Mouse (Mus musculus) midbrain, embryonic 15.5 days (tissue): ENCODE measurements around the gene Akap8l. TPM values are rescaled to one million over a fixed set of nuclear protein-coding genes. Genes with fewer than 3 reads are reported as not detected.

ENCODE experiments used
- ATAC-seq: fragments of 200-750 bp; cut with Nextera tagmentation; replicated peaks from 2 replicates; pipeline ENCODE4 v1.8.0; 2017; ENCODE audit warnings: moderate TSS enrichment
- H3K27ac ChIP-seq: fragments of 300-500 bp; sonication (generic); 2 replicates; pipeline ENCODE4 v1.5.1; 2015; ENCODE audit warnings: mild to moderate bottlenecking, inconsistent platforms
- H3K27me3 ChIP-seq: fragments of 300-500 bp; sonication (generic); replicated peaks from 2 replicates; pipeline ENCODE4 v1.6.1; 2015; ENCODE audit warnings: inconsistent platforms
- H3K36me3 ChIP-seq: fragments of 300-500 bp; sonication (generic); replicated peaks from 2 replicates; pipeline ENCODE4 v1.6.1; 2015; ENCODE audit warnings: inconsistent platforms
- H3K4me1 ChIP-seq: fragments of 300-500 bp; sonication (generic); 2 replicates; pipeline ENCODE4 v1.6.1; 2015; ENCODE audit warnings: inconsistent platforms
- H3K4me2 ChIP-seq: fragments of 300-500 bp; sonication (generic); 2 replicates; pipeline ENCODE4 v1.6.1; 2015; ENCODE audit warnings: inconsistent platforms, mild to moderate bottlenecking, moderate library complexity
- H3K4me3 ChIP-seq: fragments of 300-500 bp; sonication (generic); 2 replicates; pipeline ENCODE4 v1.5.1; 2015; ENCODE audit warnings: mild to moderate bottlenecking, inconsistent platforms
- H3K9ac ChIP-seq: fragments of 300-500 bp; sonication (generic); 2 replicates; pipeline ENCODE4 v1.6.1; 2015; ENCODE audit warnings: mild to moderate bottlenecking, inconsistent platforms
- H3K9me3 ChIP-seq: fragments of 300-500 bp; sonication (generic); 2 replicates; pipeline ENCODE4 v1.6.1; 2016; ENCODE audit warnings: inconsistent platforms
- WGBS: fragments of 180-500 bp; shearing (Covaris S2); methylation state at CpG from one replicate; pipeline ENCODE4 v1.1.7; 2015; ENCODE audit warnings: mixed read lengths; 5-methylcytosine and 5-hydroxymethylcytosine counted together
- polyA plus RNA-seq: library from polyadenylated mRNA; unstranded; fragments of >200 nt; fragmentation: Nextera tagmentation; extraction: Ambion mirVana; gene quantifications from 2 replicates; pipeline ENCODE4 v1.2.1, GENCODE M21; 2015

Gene Akap8l
- polyA plus RNA-seq, 1 experiment from 2014 or later = 187 TPM

- Histone ChIP-seq H3K4me3 (no peak overlapping the region), H3K9ac (no peak overlapping the region), H3K4me1 (peaks cover 14% of the 10 kb centered on the region), H3K4me2 (no peak overlapping the region), H3K9me3 (no peaks in the 10 kb centered on the region), H3K27me3 (no peaks in the 10 kb centered on the region), H3K36me3 (peaks cover 57% of the 10 kb centered on the region), H3K27ac (0 out of 2 replicates have a peak overlapping the region, but pooled peaks have one; percentile 46)
- no peak for ATAC-seq
- WGBS = 92% methylated on average over 6 of the region's 6 CpGs
Observed at GRCm38 (mm10) chr17:32355031-32355430, 4.6 kb upstream of the Akap8l start.

DNA sequence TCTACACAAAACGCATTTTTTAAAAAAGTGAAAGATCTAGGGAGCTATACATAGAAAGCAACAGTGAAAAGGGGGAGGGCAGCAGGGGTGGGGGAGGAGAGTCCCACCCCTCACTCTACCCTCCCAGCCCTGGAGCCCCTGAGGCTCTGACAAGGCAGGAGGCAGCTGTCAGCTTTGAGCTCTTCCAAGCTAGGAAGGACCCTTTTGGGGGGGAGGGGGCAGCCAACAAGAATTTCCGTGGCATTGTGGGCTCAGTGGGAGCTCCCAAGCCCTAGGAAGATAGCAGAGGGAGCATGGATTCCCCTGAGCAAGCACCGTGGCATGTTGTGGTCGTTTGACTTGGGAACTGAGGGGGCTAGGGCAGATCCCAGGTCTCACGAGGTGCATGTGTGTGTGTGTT is 3.8 kb upstream of the Akap8l start:
- 38% methylated on average over 5 of the region's 5 CpGs for WGBS
- Histone ChIP-seq H3K4me2 (no peak overlapping the region), H3K9me3 (no peaks in the 10 kb centered on the region), H3K27me3 (no peaks in the 10 kb centered on the region), H3K4me1 (peaks cover 21% of the 10 kb centered on the region), H3K4me3 (no peak overlapping the region), H3K36me3 (peaks cover 49% of the 10 kb centered on the region), H3K9ac (no peak overlapping the region), H3K27ac (peak overlapping the region; percentile 46; the same call in 1 of the 2 replicates)
- no peak for ATAC-seq

DNA sequence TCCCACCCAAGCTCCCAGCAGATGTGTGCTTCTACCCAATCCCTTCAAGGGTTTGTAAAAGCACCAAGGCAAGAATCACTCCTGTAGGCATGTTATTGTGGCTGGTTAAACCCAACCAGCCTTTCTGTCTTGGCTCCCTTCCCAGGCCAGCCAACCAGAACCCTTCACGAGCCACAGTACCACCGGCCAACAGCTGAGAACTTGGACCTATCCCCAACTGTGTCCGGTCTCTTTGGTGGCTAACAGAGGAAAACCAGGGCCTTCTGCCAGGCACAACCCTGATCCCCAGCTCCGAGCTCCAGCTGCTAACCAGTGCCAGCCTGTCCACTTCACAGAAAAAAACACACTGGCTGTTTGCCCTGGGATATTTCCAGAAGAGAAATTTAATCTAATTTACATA is 3.3 kb upstream of the Akap8l start:
- H3K4me3 ChIP-seq = no peak overlapping the region
- H3K27ac ChIP-seq = peak overlapping the region; percentile 46; the same call in 1 of the 2 replicates
- no peak for ATAC-seq
- peaks cover 44% of the 10 kb centered on the region for H3K36me3 ChIP-seq
- no peaks in the 10 kb centered on the region for H3K27me3 ChIP-seq
- no peak overlapping the region for H3K9ac ChIP-seq
- H3K4me2 ChIP-seq = no peak overlapping the region
- H3K4me1 ChIP-seq = peaks cover 26% of the 10 kb centered on the region
- 52% methylated on average over 4 of the region's 4 CpGs for whole genome bisulfite sequencing
- no peaks in the 10 kb centered on the region for H3K9me3 ChIP-seq

DNA sequence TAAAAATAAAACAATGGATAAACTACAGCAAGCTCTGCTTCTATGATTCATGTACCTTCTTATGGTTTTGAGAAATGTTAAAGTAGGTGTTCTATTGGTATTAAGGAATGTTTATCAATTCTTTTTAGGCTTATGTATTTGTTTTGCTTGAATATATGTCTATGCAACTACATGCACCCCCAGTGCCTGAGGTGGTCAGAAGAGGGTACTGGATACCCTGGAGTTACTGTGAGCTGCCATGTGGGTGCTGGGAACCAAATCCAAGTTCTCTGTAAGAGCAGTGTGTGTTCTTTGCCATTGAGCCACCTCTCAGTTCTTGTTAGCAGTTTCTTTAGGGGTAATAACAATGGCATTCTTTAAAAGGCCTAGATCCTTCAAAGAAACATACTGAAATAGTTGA is 1.3 kb upstream of the Akap8l start:
- ATAC-seq = no peak
- Histone ChIP-seq H3K9ac (no peak overlapping the region), H3K27ac (no peak overlapping the region), H3K36me3 (peaks cover 24% of the 10 kb centered on the region), H3K27me3 (no peaks in the 10 kb centered on the region), H3K4me1 (peaks cover 39% of the 10 kb centered on the region), H3K9me3 (no peaks in the 10 kb centered on the region), H3K4me2 (no peak overlapping the region), H3K4me3 (no peak overlapping the region)

DNA sequence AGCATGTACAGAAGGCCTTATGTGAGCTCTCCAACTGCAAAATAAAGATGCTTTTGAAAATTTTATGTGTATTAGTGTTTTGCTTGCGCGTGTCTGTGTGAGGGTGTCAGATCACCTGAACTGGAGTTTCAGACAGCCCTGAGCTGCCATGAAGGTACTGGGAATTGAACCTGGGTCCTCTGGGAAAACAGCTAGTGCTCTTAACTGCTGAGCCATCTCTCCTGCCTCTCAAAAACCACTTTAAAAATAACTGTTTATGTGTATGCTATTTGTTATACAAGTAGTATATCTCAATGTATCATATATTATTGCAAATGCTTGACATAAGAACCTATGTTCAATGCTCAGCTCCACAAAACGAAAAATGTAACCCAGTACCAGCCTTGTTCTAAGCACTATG is 862 bp upstream of the Akap8l start:
- H3K4me1 ChIP-seq = peaks cover 39% of the 10 kb centered on the region
- no peak for ATAC-seq
- no peak overlapping the region for H3K27ac ChIP-seq
- peak overlapping the region; percentile 71 for H3K4me2 ChIP-seq
- H3K4me3 ChIP-seq = peak overlapping the region; percentile 89; the same call in 1 of the 2 replicates
- H3K36me3 ChIP-seq = peaks cover 21% of the 10 kb centered on the region
- no peaks in the 10 kb centered on the region for H3K27me3 ChIP-seq
- no peak overlapping the region for H3K9ac ChIP-seq
- 73% methylated on average over 3 of the region's 3 CpGs for WGBS
- H3K9me3 ChIP-seq = no peaks in the 10 kb centered on the region

DNA sequence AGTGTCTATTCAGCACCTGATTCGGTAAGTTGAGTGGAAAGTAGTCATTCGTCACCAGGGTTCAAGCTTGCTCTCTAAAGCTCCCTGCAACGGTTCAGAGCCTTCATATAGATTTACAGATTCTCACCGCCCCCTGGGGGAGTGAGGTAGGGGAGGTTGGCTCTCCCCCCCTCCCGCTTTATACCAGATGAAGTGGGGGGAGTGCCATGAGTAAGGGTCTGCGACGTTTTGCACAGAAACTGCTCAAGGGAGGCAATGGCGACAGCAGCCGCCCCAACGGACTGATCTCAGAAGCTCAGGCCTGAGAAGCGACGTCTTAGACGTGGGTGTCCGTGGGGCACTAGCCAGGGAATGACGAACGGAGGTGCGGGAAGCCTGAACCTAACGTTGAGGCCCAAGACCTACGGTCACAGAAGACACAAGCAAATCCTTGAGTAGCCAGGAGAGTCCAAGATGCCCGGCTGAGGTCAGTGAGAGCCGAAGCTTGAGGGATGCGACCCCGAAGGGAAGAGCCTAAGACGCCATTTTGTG is 491 bp downstream of the Akap8l start:
- Histone ChIP-seq H3K27ac (peak overlapping the region; percentile 94), H3K4me3 (peak overlapping the region; percentile 89), H3K4me1 (peaks cover 39% of the 10 kb centered on the region), H3K9ac (peak overlapping the region; percentile 88), H3K4me2 (peak overlapping the region; percentile 71), H3K36me3 (peaks cover 7% of the 10 kb centered on the region), H3K27me3 (no peaks in the 10 kb centered on the region), H3K9me3 (no peaks in the 10 kb centered on the region)
- ATAC-seq = peak; percentile 46
- WGBS = under 1% methylated on average over 24 of the region's 24 CpGs

GRCm38 (mm10) chr17:32349037-32349732 is 1.2 kb downstream of the Akap8l start:
- WGBS = 8% methylated on average over 4 of the region's 4 CpGs
- Histone ChIP-seq H3K9ac (peak overlapping the region; percentile 88), H3K27me3 (no peaks in the 10 kb centered on the region), H3K4me1 (peaks cover 33% of the 10 kb centered on the region), H3K4me3 (peak overlapping the region; percentile 89), H3K27ac (peak overlapping the region; percentile 94; the same call in 1 of the 2 replicates), H3K4me2 (peak overlapping the region; percentile 71), H3K36me3 (peaks cover 6% of the 10 kb centered on the region; the same call in 1 of the 2 replicates), H3K9me3 (no peaks in the 10 kb centered on the region)
- no peak for ATAC-seq

DNA sequence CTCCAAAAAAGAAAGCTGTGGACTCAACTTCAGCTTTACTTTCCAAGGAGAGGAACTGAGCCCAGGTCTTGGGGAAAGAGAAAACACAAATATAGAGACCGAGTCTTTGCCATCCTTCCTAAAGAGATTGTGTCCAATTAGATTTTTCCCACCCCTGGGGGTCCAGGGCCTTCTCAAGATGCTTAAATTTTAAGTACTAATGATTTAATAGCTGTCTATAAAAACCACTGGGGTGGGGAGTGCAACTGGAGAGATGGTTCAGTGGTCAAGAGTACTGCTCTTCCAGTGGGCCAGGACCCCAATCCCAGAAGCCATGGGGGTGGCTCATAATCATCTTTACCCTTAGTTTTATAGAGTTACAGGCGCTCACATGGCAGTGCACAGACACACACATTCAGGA is 2.0 kb downstream of the Akap8l start:
- no peak overlapping the region for H3K9ac ChIP-seq
- no peaks in the 10 kb centered on the region for H3K27me3 ChIP-seq
- H3K4me2 ChIP-seq = peak overlapping the region; percentile 71
- 95% methylated on average over 2 of the region's 2 CpGs for WGBS
- no peak for ATAC-seq
- H3K9me3 ChIP-seq = no peaks in the 10 kb centered on the region
- H3K36me3 ChIP-seq = peaks cover 5% of the 10 kb centered on the region; the same call in 1 of the 2 replicates
- no peak overlapping the region for H3K27ac ChIP-seq
- 0 out of 2 replicates have a peak overlapping the region, but pooled peaks have one; percentile 1 for H3K4me3 ChIP-seq
- peaks cover 30% of the 10 kb centered on the region for H3K4me1 ChIP-seq

GRCm38 (mm10) chr17:32341102-32341501 is 9.3 kb downstream of the Akap8l start:
- Histone ChIP-seq H3K27ac (no peak overlapping the region), H3K4me3 (no peak overlapping the region), H3K4me1 (no peaks in the 10 kb centered on the region), H3K27me3 (no peaks in the 10 kb centered on the region), H3K9me3 (no peaks in the 10 kb centered on the region), H3K9ac (no peak overlapping the region), H3K36me3 (peaks cover 20% of the 10 kb centered on the region), H3K4me2 (no peak overlapping the region)
- 89% methylated on average over 1 of the region's 1 CpGs for WGBS
- ATAC-seq = no peak

DNA sequence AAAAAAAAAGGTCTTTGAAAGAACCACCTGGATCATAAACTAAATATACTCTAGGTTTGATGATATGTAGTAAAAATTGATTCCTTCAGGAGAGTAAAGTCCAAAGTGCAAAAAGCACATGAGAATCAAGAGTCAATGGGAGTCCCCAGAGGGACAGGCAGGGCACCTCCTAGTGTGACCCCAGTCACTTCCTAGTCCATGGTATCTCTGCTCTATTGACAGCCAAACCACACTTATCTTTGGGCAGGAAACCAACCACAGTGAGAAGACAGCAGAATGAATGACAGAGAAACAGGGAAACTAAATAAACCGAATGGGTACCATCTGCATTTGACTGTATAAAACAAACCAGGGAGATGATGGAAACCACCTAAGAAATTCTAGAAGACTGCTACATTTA is 10.3 kb downstream of the Akap8l start:
- no peak overlapping the region for H3K4me2 ChIP-seq
- H3K9me3 ChIP-seq = no peaks in the 10 kb centered on the region
- no peaks in the 10 kb centered on the region for H3K27me3 ChIP-seq
- H3K4me1 ChIP-seq = no peaks in the 10 kb centered on the region
- WGBS = 93% methylated on average over 1 of the region's 1 CpGs
- H3K36me3 ChIP-seq = peaks cover 27% of the 10 kb centered on the region
- no peak overlapping the region for H3K27ac ChIP-seq
- H3K4me3 ChIP-seq = no peak overlapping the region
- no peak overlapping the region for H3K9ac ChIP-seq
- no peak for ATAC-seq

- no peak overlapping the region for H3K4me3 ChIP-seq
- no peaks in the 10 kb centered on the region for H3K27me3 ChIP-seq
- ATAC-seq = no peak
- H3K4me2 ChIP-seq = no peak overlapping the region
- 83% methylated on average over 2 of the region's 2 CpGs for WGBS
- H3K9me3 ChIP-seq = no peaks in the 10 kb centered on the region
- H3K27ac ChIP-seq = no peak overlapping the region
- no peaks in the 10 kb centered on the region for H3K4me1 ChIP-seq
- peaks cover 64% of the 10 kb centered on the region for H3K36me3 ChIP-seq
- no peak overlapping the region for H3K9ac ChIP-seq
Observed at GRCm38 (mm10) chr17:32335869-32336268, 14.5 kb downstream of the Akap8l start.

DNA sequence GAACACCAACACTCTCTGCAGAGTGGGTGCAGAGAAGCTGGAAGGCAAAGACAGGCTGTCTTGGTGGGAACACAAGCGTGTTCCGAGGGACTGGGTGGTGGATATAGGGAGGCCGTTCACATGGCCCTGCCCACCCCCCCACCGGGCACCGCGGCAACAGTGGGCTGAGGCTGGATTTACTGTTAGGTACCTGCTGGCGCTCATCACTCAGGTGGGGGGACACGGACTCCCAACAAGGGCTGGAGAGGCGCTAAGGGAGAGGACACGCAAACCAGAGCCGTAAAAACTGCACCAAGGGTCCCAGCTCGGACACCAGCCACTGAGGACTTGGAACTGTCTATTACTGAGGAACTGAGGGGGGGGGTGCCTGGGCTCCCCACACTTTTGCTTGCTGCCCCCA is 15.5 kb downstream of the Akap8l start:
- no peak overlapping the region for H3K9ac ChIP-seq
- H3K27ac ChIP-seq = no peak overlapping the region
- H3K36me3 ChIP-seq = peaks cover 67% of the 10 kb centered on the region
- H3K4me1 ChIP-seq = no peaks in the 10 kb centered on the region
- WGBS = 98% methylated on average over 12 of the region's 12 CpGs
- no peaks in the 10 kb centered on the region for H3K9me3 ChIP-seq
- no peaks in the 10 kb centered on the region for H3K27me3 ChIP-seq
- H3K4me2 ChIP-seq = no peak overlapping the region
- ATAC-seq = no peak
- H3K4me3 ChIP-seq = no peak overlapping the region
